Mouse (Mus musculus): ENCODE results near the gene Higd1c.

DNA sequence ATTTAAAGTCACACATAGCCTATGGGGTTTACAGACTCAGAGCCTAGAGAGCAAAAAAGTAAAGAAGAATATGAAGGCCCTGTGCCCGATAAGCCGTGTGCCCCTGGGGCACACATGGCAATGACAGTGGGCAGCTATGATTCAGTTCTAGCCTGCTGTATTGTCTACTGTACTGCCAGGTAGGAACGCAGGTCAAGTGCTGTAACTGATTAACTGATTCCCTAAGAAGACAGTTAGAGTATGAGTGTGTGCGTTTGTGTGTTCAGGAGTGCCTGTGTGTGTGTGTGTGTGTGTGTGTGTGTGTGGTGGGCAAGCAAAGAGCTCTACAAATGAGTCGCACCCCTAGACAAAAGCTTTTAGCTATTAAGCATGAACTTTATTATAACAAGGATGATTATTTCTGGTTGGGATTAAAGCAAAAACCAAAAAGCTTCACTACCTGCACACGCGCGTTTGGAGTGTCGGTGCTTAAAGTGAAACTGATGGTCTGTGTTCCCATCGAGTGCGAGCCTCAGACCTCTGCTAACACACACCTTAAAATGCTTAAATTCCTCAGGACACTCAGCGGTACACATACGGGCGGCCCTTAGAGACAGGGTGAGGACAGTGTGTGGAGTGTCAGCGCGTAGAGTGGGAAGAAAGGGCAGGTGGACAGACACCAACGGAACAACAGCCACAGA lies 23.3 kb downstream of the Higd1c start:
- no peak for TF ChIP-seq CTCF (IDR thresholded peaks at IDR 0.05; ENCODE audit: extremely low read depth, insufficient read depth, insufficient read length, insufficient replicate concordance)
- no peak for TF ChIP-seq POLR2A (IDR thresholded peaks at IDR 0.05; ENCODE audit: low read depth, low read length)

Data from spleen, adult 2 months (tissue).